8 mouse cellular contexts compared by ENCODE assay signal in genomic region chr11:62879220-62880048, GRCm38 (mm10). TPM values are rescaled to one million over a fixed set of nuclear protein-coding genes. Genes with fewer than 3 reads are reported as not detected.
DNase-seq lines count a peak whose midpoint lies in the region; ATAC-seq and TF ChIP-seq lines count a peak whose summit lies in the region.

Gene Tvp23b, plus strand, starts transcription at chr11:62879455.

- TF ChIP-seq POLR2A in lung, adult 2 months (IDR thresholded peaks at IDR 0.05; ENCODE audit: borderline replicate concordance, extremely low read depth, low read depth, low read length), result peak; percentile 90; the same call in 1 of the 2 replicates

- TF ChIP-seq CTCF in lung, adult 2 months (IDR thresholded peaks at IDR 0.05; ENCODE audit: insufficient read depth, low read length), result no peak

- H3K9me3 ChIP-seq in ES-E14 (ENCODE audit: control insufficient read depth, insufficient read depth, low read depth, low read length), result no peaks in the 10 kb centered on the region
- no peaks in the 10 kb centered on the region for H3K9me3 ChIP-seq in forebrain, embryonic 15.5 days

- intact Hi-C loops in heart, postnatal 25 days (cut with DNase I), result no loop called here

- H3K27ac ChIP-seq in ES-E14 (ENCODE audit: insufficient read depth, low read depth, low read length, poor library complexity, severe bottlenecking), result peak within 1 kb of the TSS; percentile 47
- peak within 1 kb of the TSS; percentile 84 for H3K27ac ChIP-seq in forebrain, embryonic 15.5 days (replicated peaks)

- DNase-seq in ES-E14 (ENCODE audit: low read depth, low spot score), result peak; percentile 97
- DNase-seq in cerebellum, adult 11-12 months, result peak; percentile 97
- peak; percentile 94 for DNase-seq in heart, postnatal 25 days (ENCODE audit: low spot score)
- peak; percentile 96 to 98 for DNase-seq in layer of hippocampus, adult 18-20 months (ENCODE audit: low spot score in 2 of 2)
- peak; percentile 97 for DNase-seq in lung, adult 2 months
- peak; percentile 98 for DNase-seq in thymus, adult 18-20 months

- H3K4me1 ChIP-seq in ES-E14 (ENCODE audit: control insufficient read depth in 2 of 2, insufficient read depth in 2 of 2, low read length in 2 of 2, poor library complexity in 1 of 2), result peaks cover 1 to 6% of the 10 kb centered on the region in 2 experiments; a peak in 3 of 4 replicates
- peaks cover 11% of the 10 kb centered on the region; the same call in 1 of the 2 replicates for H3K4me1 ChIP-seq in forebrain, embryonic 15.5 days
- no peaks in the 10 kb centered on the region for H3K4me1 ChIP-seq in lung, adult 2 months (ENCODE audit: control insufficient read depth, insufficient read depth, low read length)

- no peaks in the 10 kb centered on the region for H3K27me3 ChIP-seq in forebrain, embryonic 15.5 days

- peak within 1 kb of the TSS; percentile 70 for H3K4me2 ChIP-seq in forebrain, embryonic 15.5 days (replicated peaks)

- WGBS in forebrain, embryonic 15.5 days, result 2% methylated on average over 55 of the region's 55 CpGs
- WGBS in lung, adult 2 months, result under 1% methylated on average over 55 of the region's 55 CpGs

- H3K9ac ChIP-seq in ES-E14 (ENCODE audit: insufficient read depth, low read depth, low read length, poor library complexity, severe bottlenecking), result peak within 1 kb of the TSS; percentile 92
- H3K9ac ChIP-seq in forebrain, embryonic 15.5 days (replicated peaks), result peak within 1 kb of the TSS; percentile 80

- H3K36me3 ChIP-seq in ES-E14 (ENCODE audit: control insufficient read depth, insufficient read depth, low read length, poor library complexity, severe bottlenecking), result peaks cover 5% of the 10 kb centered on the region
- H3K36me3 ChIP-seq in forebrain, embryonic 15.5 days, result peaks cover 3% of the 10 kb centered on the region; the same call in 1 of the 2 replicates

- peak within 1 kb of the TSS; percentile 88 to 96 for H3K4me3 ChIP-seq in ES-E14 (ENCODE audit: insufficient read depth in 1 of 2, low read depth in 1 of 2, low read length in 2 of 2, poor library complexity in 1 of 2, severe bottlenecking in 1 of 2)
- H3K4me3 ChIP-seq in forebrain, embryonic 15.5 days, result peak within 1 kb of the TSS; percentile 79
- H3K4me3 ChIP-seq in lung, adult 2 months (replicated peaks; ENCODE audit: extremely low read depth, low read depth, low read length), result peak within 1 kb of the TSS; percentile 60

- peak; percentile 97 for ATAC-seq in forebrain, embryonic 15.5 days (replicated peaks)
- peak; percentile 97 for ATAC-seq in neutrophil, adult 5-6 weeks (ENCODE audit: extremely low read depth, insufficient number of reproducible peaks, low FRiP score, poor library complexity, severe bottlenecking)

- in situ Hi-C loops in ES-E14 (cut with MboI; ENCODE audit: low sequenced_read_pairs in 2 of 2, unreplicated experiment in 2 of 2), result no loop called here

TF ChIP-seq in ES-E14, 5 proteins besides CTCF, POLR2A, EP300 and RAD21:
- 0 out of 2 replicates have a peak, but pooled peaks have one; percentile 23 for TF ChIP-seq HCFC1 (IDR thresholded peaks at IDR 0.05; ENCODE audit: borderline replicate concordance, insufficient read depth, low read length)
- no peak for TF ChIP-seq ZC3H11A (IDR thresholded peaks at IDR 0.05; ENCODE audit: borderline replicate concordance, low read depth, low read length)
- TF ChIP-seq MAFK (IDR thresholded peaks at IDR 0.05; ENCODE audit: insufficient read depth, low read depth, low read length), result no peak

RNA-seq across cellular contexts. Expression of gene Tvp23b, which starts in this region (rescaled TPM):
- total RNA-seq in ES-E14 (2012; rRNA removed), result 62.5 and 68.5 TPM in 2 replicates
- 51.3 and 59.1 TPM in 2 replicates for polyA plus RNA-seq in forebrain, embryonic 15.5 days (2015; fragmentation: Nextera tagmentation; extraction: Ambion mirVana)
- 10 to 100 TPM; 20.4 to 23.6 TPM for total RNA-seq in heart, postnatal 25 days (2021)
- total RNA-seq in layer of hippocampus, adult 18-20 months (2021), result 10 to 100 TPM; 35.9 to 37.4 TPM
- polyA plus RNA-seq in lung, adult 2 months (2012; rRNA removed), result 12.9 and 21.4 TPM in 2 replicates
- 19.2 and 21.7 TPM in 2 replicates for total RNA-seq in neutrophil, adult 5-6 weeks (2017)

Comparison
In these comparisons a context has a peak if more than half of its experiments do, and no peak if none do; other contexts are left out.
1. Peak in every context shown above with its lines: DNase-seq, ATAC-seq, H3K4me3 ChIP-seq and H3K27ac ChIP-seq.